Mouse (Mus musculus): Measurements from ENCODE around the gene Vdr.

The Vdr gene

GRCm38 (mm10) chr15:97808532-97808931, 101.9 kb downstream of the Vdr start:
- DNase-seq: no peak

DNA sequence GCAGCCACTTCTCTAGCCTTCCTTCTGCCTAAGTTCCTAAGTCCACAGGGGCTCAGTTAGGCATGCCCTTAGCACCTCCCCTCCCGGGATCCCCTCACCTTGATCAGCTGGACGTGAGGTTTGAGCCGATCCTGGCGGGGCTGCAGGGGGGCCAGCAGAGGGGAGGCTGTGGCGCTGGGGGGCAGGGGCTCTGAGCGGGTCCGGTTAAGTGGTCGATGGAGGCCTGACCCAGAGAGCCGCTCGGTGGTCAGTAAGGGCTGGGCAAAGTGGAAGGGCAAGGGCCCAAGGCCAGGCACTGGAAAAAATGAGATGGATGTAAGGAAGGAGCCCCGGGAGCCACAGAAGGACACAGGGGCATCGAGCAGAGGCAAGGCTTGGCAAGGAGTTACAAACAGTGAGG, 102.6 kb downstream of the Vdr start:
- DNase-seq: no peak

All from lung, adult 18-20 months (tissue).